In genomic region chr11:42000190-42001098, GRCm38 (mm10) we compare ENCODE assay signal across 9 mouse cellular contexts. TPM values are rescaled to one million over a fixed set of nuclear protein-coding genes. Genes with fewer than 3 reads are reported as not detected.
DNase-seq lines count a peak whose midpoint lies in the region; ATAC-seq lines count a peak whose summit lies in the region.
"Had no signal": no experiment of that assay in that cellular context is flagged by ENCODE, and none has a peak within 500 bp of the region (broad histone marks: within the 10 kb centered on the region; RNA-seq: fewer than 3 reads in every experiment).

TSS of gene Gabrg2 (minus strand) at chr11:42000857.

- peak; percentile 51 for DNase-seq in cerebellum, adult 8-10 months
- DNase-seq in layer of hippocampus, postnatal 14 days (ENCODE audit: low spot score in 2 of 2) = peak; percentile 54 to 57
- DNase-seq in urinary bladder, adult 2 months (ENCODE audit: low spot score) = no peak
- no peak for DNase-seq in thymus, postnatal 10 days (ENCODE audit: low spot score in 2 of 2)
- no peak for DNase-seq in kidney, adult 18-20 months
- DNase-seq in heart, adult 18-20 months = no peak

- no peaks in the 10 kb centered on the region for H3K36me3 ChIP-seq in forebrain, embryonic 13.5 days (ENCODE audit: poor library complexity, severe bottlenecking)
- no peaks in the 10 kb centered on the region for H3K36me3 ChIP-seq in neural tube, embryonic 13.5 days

- peak within 1 kb of the TSS; percentile 47 for H3K4me3 ChIP-seq in forebrain, embryonic 13.5 days
- peak within 1 kb of the TSS; percentile 43 for H3K4me3 ChIP-seq in neural tube, embryonic 13.5 days

- peak; percentile 89 for ATAC-seq in forebrain, embryonic 13.5 days
- ATAC-seq in neural tube, embryonic 13.5 days (ENCODE audit: low read depth) = peak; percentile 88

- peak within 1 kb of the TSS; percentile 71 for H3K9ac ChIP-seq in forebrain, embryonic 13.5 days
- peak within 1 kb of the TSS; percentile 87 for H3K9ac ChIP-seq in neural tube, embryonic 13.5 days

- H3K4me2 ChIP-seq in forebrain, embryonic 13.5 days = peak within 1 kb of the TSS; percentile 59
- H3K4me2 ChIP-seq in neural tube, embryonic 13.5 days = peak within 1 kb of the TSS; percentile 54

- H3K27me3 ChIP-seq in forebrain, embryonic 13.5 days = no peaks in the 10 kb centered on the region
- no peaks in the 10 kb centered on the region for H3K27me3 ChIP-seq in neural tube, embryonic 13.5 days

- H3K4me1 ChIP-seq in forebrain, embryonic 13.5 days = peaks cover 10% of the 10 kb centered on the region
- peaks cover 18% of the 10 kb centered on the region for H3K4me1 ChIP-seq in neural tube, embryonic 13.5 days (replicated peaks)

- WGBS in forebrain, embryonic 13.5 days = 2% methylated on average over 20 of the region's 20 CpGs
- 5% methylated on average over 20 of the region's 20 CpGs for WGBS in neural tube, embryonic 13.5 days

- H3K27ac ChIP-seq in forebrain, embryonic 13.5 days = peak within 1 kb of the TSS; percentile 93
- H3K27ac ChIP-seq in neural tube, embryonic 13.5 days (replicated peaks) = peak within 1 kb of the TSS; percentile 97

- H3K9me3 ChIP-seq in forebrain, embryonic 13.5 days (replicated peaks) = no peaks in the 10 kb centered on the region
- no peaks in the 10 kb centered on the region for H3K9me3 ChIP-seq in neural tube, embryonic 13.5 days

RNA-seq across cellular contexts. Expression of gene Gabrg2, which starts in this region (rescaled TPM):
- polyA plus RNA-seq in forebrain, embryonic 13.5 days (2015; fragmentation: Nextera tagmentation; extraction: Ambion mirVana) = 39.4 and 46.1 TPM in 2 replicates
- 100 to 1,000 TPM; 128 to 135 TPM for total RNA-seq in layer of hippocampus, postnatal 14 days (2021)
- polyA plus RNA-seq in neural tube, embryonic 13.5 days (2015; fragmentation: Nextera tagmentation; extraction: Ambion mirVana) = 73.0 and 75.2 TPM in 2 replicates
- 0.06 TPM in 1 of 2 replicates, not detected in the other for polyA plus RNA-seq in urinary bladder, adult 2 months (2012; rRNA removed)
- not detected for total RNA-seq in heart, adult 18-20 months (2021)
- polyA plus RNA-seq: testis, adult 2 months had no signal

Comparison
In these comparisons a context has a peak if more than half of its experiments do, and no peak if none do; other contexts are left out.
1. RNA of gene Gabrg2 (total RNA-seq): 128 to 135 TPM in layer of hippocampus, postnatal 14 days; not detected in heart, adult 18-20 months; every median in the first group is over 100 times any median in the second.
2. RNA of gene Gabrg2 (polyA plus RNA-seq): 73.0 to 75.2 TPM in neural tube, embryonic 13.5 days and 39.4 to 46.1 TPM in forebrain, embryonic 13.5 days; 0.06 TPM in urinary bladder, adult 2 months; every median in the first group is over 10 times any median in the second.
3. DNase-seq: peak in cerebellum, adult 8-10 months (single experiment) and layer of hippocampus, postnatal 14 days (2 of 2); none in urinary bladder, adult 2 months (single experiment), thymus, postnatal 10 days (0 of 2), kidney, adult 18-20 months (single experiment) and heart, adult 18-20 months (0 of 2).